Mouse (Mus musculus): Measurements from ENCODE around the gene Dcaf1.

DNA sequence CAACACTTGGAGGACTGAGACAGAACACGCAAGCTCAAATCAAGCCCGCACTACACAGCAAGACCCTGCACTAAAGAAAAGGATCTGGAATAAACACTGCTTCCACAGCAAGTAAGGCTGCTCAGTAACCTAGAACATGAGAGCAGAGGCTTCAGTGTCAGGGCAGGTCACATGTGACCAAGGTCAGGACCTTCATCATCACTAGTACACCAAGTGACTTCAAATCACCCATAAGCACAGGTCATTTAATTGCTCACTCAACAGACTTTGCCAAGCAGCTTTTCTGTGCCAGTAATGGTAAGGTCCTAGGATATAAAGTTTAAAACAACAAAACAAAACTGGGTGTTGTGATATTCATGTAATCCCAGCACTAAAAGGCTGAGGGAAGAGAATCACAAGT, 38.1 kb upstream of the Dcaf1 start:
- TF ChIP-seq POLR2A (IDR thresholded peaks at IDR 0.05; ENCODE audit: extremely low read depth, insufficient read depth, low read length) = no peak
- TF ChIP-seq CTCF (IDR thresholded peaks at IDR 0.05; ENCODE audit: low read depth, low read length) = no peak
